Mouse (Mus musculus): Measurements from ENCODE around the gene Prf1. TPM values are rescaled to one million over a fixed set of nuclear protein-coding genes. Genes with fewer than 3 reads are reported as not detected.

The Prf1 gene
- polyA plus RNA-seq, 1 experiment from 2014 or later: not detected

GRCm38 (mm10) chr10:61318527-61318926, 20.9 kb downstream of the Prf1 start:
- H3K36me3 ChIP-seq: peaks cover 14% of the 10 kb centered on the region; the same call in 1 of the 2 replicates
- 89% methylated on average over 3 of the region's 3 CpGs for WGBS
- no peaks in the 10 kb centered on the region for H3K4me1 ChIP-seq
- ATAC-seq (ENCODE audit: low FRiP score): no peak
- H3K4me3 ChIP-seq (replicated peaks): no peak overlapping the region
- no peaks in the 10 kb centered on the region; the same call in 1 of the 2 replicates for H3K9me3 ChIP-seq (replicated peaks)
- H3K9ac ChIP-seq (replicated peaks): no peak overlapping the region
- H3K4me2 ChIP-seq: no peak overlapping the region
- no peak overlapping the region for H3K27ac ChIP-seq (replicated peaks)
- H3K27me3 ChIP-seq (replicated peaks): no peaks in the 10 kb centered on the region

GRCm38 (mm10) chr10:61324717-61325116, 27.1 kb downstream of the Prf1 start:
- no peak overlapping the region for H3K27ac ChIP-seq (replicated peaks)
- H3K9me3 ChIP-seq (replicated peaks): no peaks in the 10 kb centered on the region; the same call in 1 of the 2 replicates
- WGBS: 75% methylated on average over 8 of the region's 8 CpGs
- no peak for ATAC-seq (ENCODE audit: low FRiP score)
- H3K9ac ChIP-seq (replicated peaks): no peak overlapping the region
- H3K4me3 ChIP-seq (replicated peaks): no peak overlapping the region
- peaks cover 14% of the 10 kb centered on the region for H3K4me1 ChIP-seq
- H3K36me3 ChIP-seq: peaks cover 14% of the 10 kb centered on the region; the same call in 1 of the 2 replicates
- no peak overlapping the region for H3K4me2 ChIP-seq
- no peaks in the 10 kb centered on the region for H3K27me3 ChIP-seq (replicated peaks)

GRCm38 (mm10) chr10:61325782-61326328, 28.2 kb downstream of the Prf1 start:
- no peak overlapping the region for H3K4me3 ChIP-seq (replicated peaks)
- WGBS: 64% methylated on average over 9 of the region's 9 CpGs
- no peak overlapping the region for H3K9ac ChIP-seq (replicated peaks)
- no peak for ATAC-seq (ENCODE audit: low FRiP score)
- H3K4me2 ChIP-seq: no peak overlapping the region
- H3K27ac ChIP-seq (replicated peaks): no peak overlapping the region
- H3K4me1 ChIP-seq: peaks cover 18% of the 10 kb centered on the region
- H3K9me3 ChIP-seq (replicated peaks): no peaks in the 10 kb centered on the region; the same call in 1 of the 2 replicates
- no peaks in the 10 kb centered on the region for H3K27me3 ChIP-seq (replicated peaks)
- H3K36me3 ChIP-seq: peaks cover 14% of the 10 kb centered on the region; the same call in 1 of the 2 replicates

GRCm38 (mm10) chr10:61327545-61327944, 29.9 kb downstream of the Prf1 start:
- Histone ChIP-seq H3K4me1 (peaks cover 23% of the 10 kb centered on the region), H3K4me3 (replicated peaks) (no peak overlapping the region), H3K9me3 (replicated peaks) (no peaks in the 10 kb centered on the region; the same call in 1 of the 2 replicates), H3K9ac (replicated peaks) (no peak overlapping the region), H3K36me3 (peaks cover 7% of the 10 kb centered on the region; the same call in 1 of the 2 replicates), H3K27me3 (replicated peaks) (no peaks in the 10 kb centered on the region), H3K4me2 (no peak overlapping the region), H3K27ac (replicated peaks) (no peak overlapping the region)
- no peak for ATAC-seq (ENCODE audit: low FRiP score)
- WGBS: 86% methylated on average over 10 of the region's 10 CpGs

- Histone ChIP-seq H3K9me3 (replicated peaks) (no peaks in the 10 kb centered on the region), H3K4me1 (peaks cover 23% of the 10 kb centered on the region), H3K4me2 (no peak overlapping the region), H3K9ac (replicated peaks) (no peak overlapping the region), H3K27ac (replicated peaks) (no peak overlapping the region), H3K36me3 (no peaks in the 10 kb centered on the region), H3K27me3 (replicated peaks) (no peaks in the 10 kb centered on the region), H3K4me3 (replicated peaks) (no peak overlapping the region)
- peak; percentile 42; the same call in 1 of the 2 replicates for ATAC-seq (ENCODE audit: low FRiP score)
- WGBS: 34% methylated on average over 7 of the region's 7 CpGs
Measured at GRCm38 (mm10) chr10:61328927-61329326, 31.3 kb downstream of the Prf1 start.

GRCm38 (mm10) chr10:61331046-61331445, 33.4 kb downstream of the Prf1 start:
- H3K4me2 ChIP-seq: no peak overlapping the region
- H3K9ac ChIP-seq (replicated peaks): no peak overlapping the region
- ATAC-seq (ENCODE audit: low FRiP score): no peak
- H3K27me3 ChIP-seq (replicated peaks): no peaks in the 10 kb centered on the region
- WGBS: 71% methylated on average over 5 of the region's 5 CpGs
- H3K27ac ChIP-seq (replicated peaks): no peak overlapping the region
- H3K36me3 ChIP-seq: no peaks in the 10 kb centered on the region
- H3K9me3 ChIP-seq (replicated peaks): no peaks in the 10 kb centered on the region
- peaks cover 23% of the 10 kb centered on the region for H3K4me1 ChIP-seq
- no peak overlapping the region for H3K4me3 ChIP-seq (replicated peaks)

GRCm38 (mm10) chr10:61334545-61334944, 36.9 kb downstream of the Prf1 start:
- 0 out of 2 replicates have a peak, but pooled peaks cover 6% of the 10 kb centered on the region for H3K36me3 ChIP-seq
- H3K27me3 ChIP-seq (replicated peaks): no peaks in the 10 kb centered on the region
- H3K4me1 ChIP-seq: peaks cover 10% of the 10 kb centered on the region; the same call in 1 of the 2 replicates
- no peak overlapping the region for H3K4me3 ChIP-seq (replicated peaks)
- H3K9ac ChIP-seq (replicated peaks): no peak overlapping the region
- H3K9me3 ChIP-seq (replicated peaks): no peaks in the 10 kb centered on the region
- no peak overlapping the region for H3K27ac ChIP-seq (replicated peaks)
- 81% methylated on average over 7 of the region's 7 CpGs for WGBS
- ATAC-seq (ENCODE audit: low FRiP score): no peak
- no peak overlapping the region for H3K4me2 ChIP-seq

GRCm38 (mm10) chr10:61336137-61336536, 38.5 kb downstream of the Prf1 start:
- Histone ChIP-seq H3K9me3 (replicated peaks) (no peaks in the 10 kb centered on the region), H3K36me3 (0 out of 2 replicates have a peak, but pooled peaks cover 6% of the 10 kb centered on the region), H3K9ac (replicated peaks) (no peak overlapping the region), H3K27ac (replicated peaks) (no peak overlapping the region), H3K4me3 (replicated peaks) (no peak overlapping the region), H3K4me1 (peaks cover 3% of the 10 kb centered on the region; the same call in 1 of the 2 replicates), H3K27me3 (replicated peaks) (no peaks in the 10 kb centered on the region), H3K4me2 (no peak overlapping the region)
- ATAC-seq (ENCODE audit: low FRiP score): peak; percentile 48; the same call in 1 of the 2 replicates
- WGBS: 23% methylated on average over 6 of the region's 6 CpGs

GRCm38 (mm10) chr10:61336592-61336991, 39.0 kb downstream of the Prf1 start:
- 0 out of 2 replicates have a peak, but pooled peaks cover 6% of the 10 kb centered on the region for H3K36me3 ChIP-seq
- H3K9ac ChIP-seq (replicated peaks): no peak overlapping the region
- H3K4me3 ChIP-seq (replicated peaks): no peak overlapping the region
- no peak for ATAC-seq (ENCODE audit: low FRiP score)
- 0 out of 2 replicates have a peak, but pooled peaks cover under 1% of the 10 kb centered on the region for H3K4me1 ChIP-seq
- no peaks in the 10 kb centered on the region for H3K27me3 ChIP-seq (replicated peaks)
- H3K4me2 ChIP-seq: no peak overlapping the region
- 74% methylated on average over 5 of the region's 5 CpGs for WGBS
- H3K27ac ChIP-seq (replicated peaks): no peak overlapping the region
- no peaks in the 10 kb centered on the region for H3K9me3 ChIP-seq (replicated peaks)

- H3K9ac ChIP-seq (replicated peaks): no peak overlapping the region
- WGBS: 90% methylated on average over 11 of the region's 11 CpGs
- H3K27ac ChIP-seq (replicated peaks): no peak overlapping the region
- 0 out of 2 replicates have a peak, but pooled peaks cover 6% of the 10 kb centered on the region for H3K36me3 ChIP-seq
- ATAC-seq (ENCODE audit: low FRiP score): no peak
- no peak overlapping the region for H3K4me3 ChIP-seq (replicated peaks)
- no peak overlapping the region for H3K4me2 ChIP-seq
- H3K9me3 ChIP-seq (replicated peaks): no peaks in the 10 kb centered on the region
- H3K27me3 ChIP-seq (replicated peaks): no peaks in the 10 kb centered on the region
- H3K4me1 ChIP-seq: 0 out of 2 replicates have a peak, but pooled peaks cover 3% of the 10 kb centered on the region
Measured at GRCm38 (mm10) chr10:61337665-61338064, 40.0 kb downstream of the Prf1 start.

GRCm38 (mm10) chr10:61339216-61339615, 41.6 kb downstream of the Prf1 start:
- Histone ChIP-seq H3K9ac (replicated peaks) (no peak overlapping the region), H3K27ac (replicated peaks) (no peak overlapping the region), H3K9me3 (replicated peaks) (no peaks in the 10 kb centered on the region), H3K4me1 (0 out of 2 replicates have a peak, but pooled peaks cover 3% of the 10 kb centered on the region), H3K36me3 (0 out of 2 replicates have a peak, but pooled peaks cover 6% of the 10 kb centered on the region), H3K4me3 (replicated peaks) (no peak overlapping the region), H3K27me3 (replicated peaks) (no peaks in the 10 kb centered on the region), H3K4me2 (no peak overlapping the region)
- ATAC-seq (ENCODE audit: low FRiP score): no peak
- 90% methylated on average over 9 of the region's 9 CpGs for WGBS

GRCm38 (mm10) chr10:61340247-61340646, 42.6 kb downstream of the Prf1 start:
- H3K36me3 ChIP-seq: 0 out of 2 replicates have a peak, but pooled peaks cover 6% of the 10 kb centered on the region
- no peak overlapping the region for H3K4me3 ChIP-seq (replicated peaks)
- H3K4me1 ChIP-seq: 0 out of 2 replicates have a peak, but pooled peaks cover 7% of the 10 kb centered on the region
- no peaks in the 10 kb centered on the region for H3K9me3 ChIP-seq (replicated peaks)
- H3K27me3 ChIP-seq (replicated peaks): no peaks in the 10 kb centered on the region
- no peak overlapping the region for H3K4me2 ChIP-seq
- no peak for ATAC-seq (ENCODE audit: low FRiP score)
- no peak overlapping the region for H3K9ac ChIP-seq (replicated peaks)
- H3K27ac ChIP-seq (replicated peaks): no peak overlapping the region
- WGBS: 81% methylated on average over 9 of the region's 9 CpGs

Data from neural tube, embryonic 15.5 days (tissue).